Mouse (Mus musculus): Measurements from ENCODE around the gene Zkscan1.

GRCm38 (mm10) chr5:138107130-138107529 is 22.2 kb downstream of the Zkscan1 start:
- TF ChIP-seq POLR2A (IDR thresholded peaks at IDR 0.05; ENCODE audit: borderline replicate concordance, insufficient read depth, low read length), result no peak
- no peak for TF ChIP-seq CTCF (IDR thresholded peaks at IDR 0.05; ENCODE audit: borderline replicate concordance, insufficient read depth, low read depth, low read length)
